Comparison of ENCODE assay signal across 8 mouse cellular contexts in the genomic region with DNA sequence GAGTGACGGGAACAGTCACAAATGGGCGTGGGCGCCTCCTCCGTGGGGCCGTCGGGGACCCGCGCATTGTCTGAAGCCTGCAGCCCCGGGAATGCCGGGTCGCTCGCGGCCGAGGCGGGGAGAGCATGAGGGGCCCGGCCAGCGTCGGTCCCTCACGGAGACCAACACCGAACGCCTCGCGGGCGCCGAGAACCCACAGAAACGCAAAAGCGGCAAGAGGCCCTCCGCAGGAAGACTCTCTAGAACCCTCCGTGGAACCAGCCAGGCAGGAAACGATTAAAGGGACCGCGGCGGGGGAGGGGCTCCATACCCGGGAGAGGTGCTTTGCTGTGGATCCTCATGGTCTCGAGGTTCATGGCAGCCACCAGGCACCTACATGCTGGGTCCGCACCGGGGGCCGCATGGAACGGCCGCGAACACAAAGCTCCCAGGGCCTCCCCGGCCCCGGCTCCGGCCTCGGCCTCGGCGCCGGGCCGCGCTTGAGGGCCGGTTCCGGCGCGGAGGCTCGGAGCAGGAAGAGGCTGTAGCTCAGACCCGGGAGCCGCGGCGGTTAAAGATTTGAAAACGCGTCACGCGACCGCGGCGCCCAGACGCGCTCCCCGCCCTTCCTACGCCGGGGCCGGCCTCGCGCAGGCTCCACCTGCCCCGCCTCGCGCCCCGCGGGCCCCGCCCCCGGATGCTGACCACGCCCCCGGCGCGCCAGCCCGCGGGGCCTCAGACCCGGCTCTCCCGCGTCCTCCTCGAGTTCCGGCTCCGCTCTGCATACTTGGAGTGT. TPM values are rescaled to one million over a fixed set of nuclear protein-coding genes. Genes with fewer than 3 reads are reported as not detected.
DNase-seq lines count a peak whose midpoint lies in the region; ATAC-seq and TF ChIP-seq lines count a peak whose summit lies in the region.

A gene (minus strand): TSS at position 560 of the 775 bp plus-strand sequence.
A gene (plus strand): TSS at position 694 of the 775 bp plus-strand sequence.

- peaks cover 37% of the 10 kb centered on the region for H3K36me3 ChIP-seq in G1E (replicated peaks)
- peaks cover 10% of the 10 kb centered on the region; the same call in 1 of the 2 replicates for H3K36me3 ChIP-seq in forebrain, embryonic 15.5 days
- H3K36me3 ChIP-seq in neural tube, embryonic 14.5 days (ENCODE audit: control insufficient read depth, insufficient read depth, low read length), result no peaks in the 10 kb centered on the region
- no peaks in the 10 kb centered on the region for H3K36me3 ChIP-seq in testis, adult 2 months (ENCODE audit: control insufficient read depth, insufficient read depth, low read length)

- no peaks in the 10 kb centered on the region for H3K27me3 ChIP-seq in G1E (ENCODE audit: insufficient read depth, low read length)
- no peaks in the 10 kb centered on the region for H3K27me3 ChIP-seq in forebrain, embryonic 15.5 days
- H3K27me3 ChIP-seq in neural tube, embryonic 14.5 days (ENCODE audit: control insufficient read depth, insufficient read depth, low read length), result no peaks in the 10 kb centered on the region
- H3K27me3 ChIP-seq in testis, adult 2 months (ENCODE audit: control insufficient read depth, insufficient read depth, low read length), result no peaks in the 10 kb centered on the region

- peaks cover 19% of the 10 kb centered on the region for H3K4me1 ChIP-seq in G1E (ENCODE audit: insufficient read depth, low read depth, low read length)
- H3K4me1 ChIP-seq in forebrain, embryonic 15.5 days, result peaks cover 22% of the 10 kb centered on the region
- H3K4me1 ChIP-seq in neural tube, embryonic 14.5 days (ENCODE audit: control insufficient read depth, insufficient read depth, low read length), result peaks cover 4% of the 10 kb centered on the region; the same call in 1 of the 2 replicates
- H3K4me1 ChIP-seq in testis, adult 2 months (ENCODE audit: control insufficient read depth, insufficient read depth, low read length), result peaks cover 2% of the 10 kb centered on the region

- H3K4me2 ChIP-seq in forebrain, embryonic 15.5 days (replicated peaks), result peak within 1 kb of the TSS; percentile 69
- peak within 1 kb of the TSS; percentile 80 for H3K4me2 ChIP-seq in neural tube, embryonic 14.5 days (ENCODE audit: low read depth, low read length)

- H3K9ac ChIP-seq in forebrain, embryonic 15.5 days (replicated peaks), result peak within 1 kb of the TSS; percentile 87
- peak within 1 kb of the TSS; percentile 72 for H3K9ac ChIP-seq in neural tube, embryonic 14.5 days (replicated peaks; ENCODE audit: low read depth, low read length)

- ATAC-seq in G1E (ENCODE audit: extremely low read depth, insufficient number of reproducible peaks, low FRiP score, poor library complexity, severe bottlenecking), result peak; percentile 84
- ATAC-seq in forebrain, embryonic 15.5 days (replicated peaks), result peak; percentile 98
- ATAC-seq in neural tube, embryonic 14.5 days (ENCODE audit: low read depth), result peak; percentile 98

- H3K9me3 ChIP-seq in G1E (replicated peaks), result no peaks in the 10 kb centered on the region
- H3K9me3 ChIP-seq in forebrain, embryonic 15.5 days, result no peaks in the 10 kb centered on the region
- H3K9me3 ChIP-seq in neural tube, embryonic 14.5 days (ENCODE audit: control insufficient read depth, low read length), result no peaks in the 10 kb centered on the region

- intact Hi-C loops in heart, postnatal 25 days (cut with DNase I), result loop anchor here (5.0 to 10.0 kb wide), 3 partner anchors 365 to 740 kb away; a partner anchor contains a TSS

- H3K27ac ChIP-seq in forebrain, embryonic 15.5 days (replicated peaks), result peak within 1 kb of the TSS; percentile 87
- peak within 1 kb of the TSS; percentile 73 for H3K27ac ChIP-seq in neural tube, embryonic 14.5 days (ENCODE audit: low read depth, low read length)
- H3K27ac ChIP-seq in testis, adult 2 months (ENCODE audit: control insufficient read depth, insufficient read depth, low read depth, low read length), result peak within 1 kb of the TSS; percentile 94

- WGBS in forebrain, embryonic 15.5 days, result under 1% methylated on average over 72 of the region's 93 CpGs
- WGBS in neural tube, embryonic 14.5 days, result under 1% methylated on average over 68 of the region's 93 CpGs

- H3K4me3 ChIP-seq in G1E (ENCODE audit: low read depth, low read length), result peak within 1 kb of the TSS; percentile 90
- peak within 1 kb of the TSS; percentile 93 for H3K4me3 ChIP-seq in forebrain, embryonic 15.5 days
- H3K4me3 ChIP-seq in neural tube, embryonic 14.5 days (ENCODE audit: low read depth, low read length), result peak within 1 kb of the TSS; percentile 85
- H3K4me3 ChIP-seq in testis, adult 2 months (ENCODE audit: control insufficient read depth, low read depth, low read length), result peak within 1 kb of the TSS; percentile 100

- DNase-seq in G1E (ENCODE audit: low spot score), result peak; percentile 86
- peak; percentile 88 for DNase-seq in cerebellum, adult 11-12 months
- peak; percentile 86 for DNase-seq in heart, postnatal 25 days (ENCODE audit: low spot score)
- DNase-seq in layer of hippocampus, adult 11-12 months (ENCODE audit: low spot score), result peak; percentile 85
- peak; percentile 91 to 92 for DNase-seq in lung, adult 18-20 months

- TF ChIP-seq CTCF in G1E (IDR thresholded peaks at IDR 0.05; ENCODE audit: low read depth, low read length), result no peak
- no peak for TF ChIP-seq CTCF in testis, adult 2 months (IDR thresholded peaks at IDR 0.05; ENCODE audit: control insufficient read depth, insufficient read depth, insufficient replicate concordance, low read depth, low read length)

- peak; percentile 78 for TF ChIP-seq POLR2A in testis, adult 2 months (IDR thresholded peaks at IDR 0.05; ENCODE audit: control insufficient read depth, low read depth, low read length)

RNA-seq across cellular contexts. Expression of the first gene that starts in this region (rescaled TPM):
- total RNA-seq in G1E (2014; fragmentation: Nextera tagmentation), result 141 and 174 TPM in 2 replicates
- 121 and 139 TPM in 2 replicates for total RNA-seq in G1E (2017)
- 32.6 and 36.0 TPM in 2 replicates for polyA plus RNA-seq in G1E (2012)
- 24.3 and 26.5 TPM in 2 replicates for polyA plus RNA-seq in forebrain, embryonic 15.5 days (2015; fragmentation: Nextera tagmentation; extraction: Ambion mirVana)
- total RNA-seq in heart, postnatal 25 days (2021), result 1 to 10 TPM; 1.3 to 2.7 TPM
- 9.5 and 13.1 TPM in 2 replicates for polyA plus RNA-seq in neural tube, embryonic 14.5 days (2014; fragmentation: Nextera tagmentation; extraction: Ambion mirVana)
- polyA plus RNA-seq in testis, adult 2 months (2012; rRNA removed), result 15.8 and 16.9 TPM in 2 replicates

RNA-seq across cellular contexts. Expression of the second gene that starts in this region (rescaled TPM):
- total RNA-seq in G1E (2014; fragmentation: Nextera tagmentation), result 44.3 and 44.7 TPM in 2 replicates
- 18.9 and 23.6 TPM in 2 replicates for total RNA-seq in G1E (2017)
- polyA plus RNA-seq in G1E (2012), result 1.3 and 1.6 TPM in 2 replicates
- 7.5 and 8.6 TPM in 2 replicates for polyA plus RNA-seq in forebrain, embryonic 15.5 days (2015; fragmentation: Nextera tagmentation; extraction: Ambion mirVana)
- 1 to 10 TPM; 7.5 to 7.6 TPM for total RNA-seq in heart, postnatal 25 days (2021)
- 11.1 and 11.4 TPM in 2 replicates for polyA plus RNA-seq in neural tube, embryonic 14.5 days (2014; fragmentation: Nextera tagmentation; extraction: Ambion mirVana)
- polyA plus RNA-seq in testis, adult 2 months (2012; rRNA removed), result 1.8 and 2.2 TPM in 2 replicates

Comparison
In these comparisons a context has a peak if more than half of its experiments do, and no peak if none do; other contexts are left out.
1. Peak in every context shown above with its lines: DNase-seq, ATAC-seq, H3K4me3 ChIP-seq and H3K27ac ChIP-seq.
2. RNA of the first gene that starts in this region (total RNA-seq): 121 to 174 TPM in G1E; 1.3 to 2.7 TPM in heart, postnatal 25 days; every median in the first group is over 10 times any median in the second.